Mouse (Mus musculus) ES-Bruce4 (cell line): ENCODE results near the gene Zbtb1.

Source experiments
- CTCF ChIP-seq: IDR thresholded peaks from one replicate; pipeline ENCODE4 v1.8.1; 2011; ENCODE audit warnings: low read depth, low read length
- EP300 ChIP-seq: IDR thresholded peaks from 2 replicates; pipeline ENCODE4 v1.6.1; 2011; ENCODE audit warnings: low read depth, low read length; ENCODE audit not compliant: insufficient read depth
- POLR2A ChIP-seq: IDR thresholded peaks from one replicate; pipeline ENCODE4 v1.8.1; 2011; ENCODE audit warnings: low read length; ENCODE audit not compliant: insufficient read depth

GRCm38 (mm10) chr12:76368790-76369205 is 1.3 kb upstream of the Zbtb1 start:
- TF ChIP-seq EP300 (no peak), CTCF (no peak), POLR2A (no peak)
